Mouse (Mus musculus): ENCODE results near the gene Exoc6b. TPM values are rescaled to one million over a fixed set of nuclear protein-coding genes. Genes with fewer than 3 reads are reported as not detected.

The Exoc6b gene
- polyA plus RNA-seq, 1 experiment = 41.9 TPM

GRCm38 (mm10) chr6:84628831-84629230 is 440.5 kb downstream of the Exoc6b start:
- Histone ChIP-seq H3K4me3 (ENCODE audit: low read depth, low read length) (no peak overlapping the region), H3K4me1 (ENCODE audit: control insufficient read depth, insufficient read depth, low read length) (no peaks in the 10 kb centered on the region), H3K27me3 (ENCODE audit: control insufficient read depth, insufficient read depth, low read length, poor library complexity, severe bottlenecking) (no peaks in the 10 kb centered on the region), H3K36me3 (ENCODE audit: control insufficient read depth, insufficient read depth, low read length, poor library complexity, severe bottlenecking) (no peaks in the 10 kb centered on the region), H3K27ac (ENCODE audit: insufficient read depth, low read length) (no peak overlapping the region), H3K9ac (ENCODE audit: low read depth, poor library complexity, severe bottlenecking) (no peak overlapping the region), H3K9me3 (replicated peaks; ENCODE audit: control insufficient read depth, insufficient read depth, low read length, poor library complexity, severe bottlenecking) (no peaks in the 10 kb centered on the region)
- no peak for TF ChIP-seq EP300 (IDR thresholded peaks at IDR 0.05; ENCODE audit: insufficient read depth, low read depth, low read length)
- no peak for TF ChIP-seq CTCF (IDR thresholded peaks at IDR 0.05; ENCODE audit: low read depth, low read length)
- no peak for TF ChIP-seq POLR2A (IDR thresholded peaks at IDR 0.05; ENCODE audit: insufficient read depth, low read length)

GRCm38 (mm10) chr6:84626398-84626797 is 442.9 kb downstream of the Exoc6b start:
- H3K4me3 ChIP-seq (ENCODE audit: low read depth, low read length) = no peak overlapping the region
- H3K9me3 ChIP-seq (replicated peaks; ENCODE audit: control insufficient read depth, insufficient read depth, low read length, poor library complexity, severe bottlenecking) = no peaks in the 10 kb centered on the region
- no peak overlapping the region for H3K9ac ChIP-seq (ENCODE audit: low read depth, poor library complexity, severe bottlenecking)
- H3K36me3 ChIP-seq (ENCODE audit: control insufficient read depth, insufficient read depth, low read length, poor library complexity, severe bottlenecking) = no peaks in the 10 kb centered on the region
- H3K27me3 ChIP-seq (ENCODE audit: control insufficient read depth, insufficient read depth, low read length, poor library complexity, severe bottlenecking) = no peaks in the 10 kb centered on the region
- TF ChIP-seq EP300 (IDR thresholded peaks at IDR 0.05; ENCODE audit: insufficient read depth, low read depth, low read length) = no peak
- TF ChIP-seq CTCF (IDR thresholded peaks at IDR 0.05; ENCODE audit: low read depth, low read length) = no peak
- TF ChIP-seq POLR2A (IDR thresholded peaks at IDR 0.05; ENCODE audit: insufficient read depth, low read length) = no peak
- no peaks in the 10 kb centered on the region for H3K4me1 ChIP-seq (ENCODE audit: control insufficient read depth, insufficient read depth, low read length)
- H3K27ac ChIP-seq (ENCODE audit: insufficient read depth, low read length) = no peak overlapping the region

DNA sequence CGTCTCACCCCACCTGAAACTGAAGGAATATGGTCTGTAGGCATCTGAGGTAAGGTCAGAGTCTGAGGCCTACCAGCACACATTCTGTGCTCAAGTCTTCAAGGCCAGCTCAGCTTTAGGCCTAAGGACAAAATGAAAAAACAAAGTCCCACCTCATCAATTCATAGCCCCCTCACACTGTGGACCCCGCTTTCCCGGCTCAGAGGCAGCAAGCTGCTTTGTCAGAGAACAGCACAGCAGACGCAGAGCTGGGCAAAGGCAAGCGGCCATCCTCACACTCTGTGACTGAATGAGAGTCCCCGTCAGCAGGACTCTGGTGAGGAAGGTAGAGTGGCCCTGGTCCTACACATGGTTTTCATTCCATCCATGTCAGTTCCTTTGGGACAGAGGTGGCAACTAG is 450.1 kb downstream of the Exoc6b start:
- no peaks in the 10 kb centered on the region for H3K9me3 ChIP-seq (replicated peaks; ENCODE audit: control insufficient read depth, insufficient read depth, low read length, poor library complexity, severe bottlenecking)
- no peak for TF ChIP-seq EP300 (IDR thresholded peaks at IDR 0.05; ENCODE audit: insufficient read depth, low read depth, low read length)
- no peak for TF ChIP-seq CTCF (IDR thresholded peaks at IDR 0.05; ENCODE audit: low read depth, low read length)
- no peak for TF ChIP-seq POLR2A (IDR thresholded peaks at IDR 0.05; ENCODE audit: insufficient read depth, low read length)
- no peaks in the 10 kb centered on the region for H3K4me1 ChIP-seq (ENCODE audit: control insufficient read depth, insufficient read depth, low read length)
- H3K36me3 ChIP-seq (ENCODE audit: control insufficient read depth, insufficient read depth, low read length, poor library complexity, severe bottlenecking) = no peaks in the 10 kb centered on the region
- no peak overlapping the region for H3K4me3 ChIP-seq (ENCODE audit: low read depth, low read length)
- H3K27ac ChIP-seq (ENCODE audit: insufficient read depth, low read length) = no peak overlapping the region
- H3K27me3 ChIP-seq (ENCODE audit: control insufficient read depth, insufficient read depth, low read length, poor library complexity, severe bottlenecking) = no peaks in the 10 kb centered on the region
- H3K9ac ChIP-seq (ENCODE audit: low read depth, poor library complexity, severe bottlenecking) = no peak overlapping the region

DNA sequence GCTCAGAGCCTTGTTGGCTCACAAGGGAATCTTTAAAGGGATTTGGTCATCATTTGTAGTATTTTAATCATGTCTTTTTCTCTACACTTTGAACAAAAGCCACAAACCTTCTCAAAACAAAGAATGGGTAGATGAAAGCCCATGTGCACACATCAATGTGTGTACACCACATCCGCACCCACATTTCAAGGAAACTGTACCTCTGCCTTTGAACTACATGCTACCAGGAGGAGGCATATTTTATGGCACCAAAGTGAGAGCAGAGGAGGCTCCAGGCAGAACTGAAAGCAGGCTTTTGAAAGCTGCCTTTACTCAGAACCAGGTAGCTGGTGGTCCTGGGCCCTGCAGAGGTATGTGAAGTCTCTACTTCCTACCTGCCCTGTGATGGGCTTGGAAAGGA is 452.3 kb downstream of the Exoc6b start:
- H3K9ac ChIP-seq (ENCODE audit: low read depth, poor library complexity, severe bottlenecking) = no peak overlapping the region
- H3K4me3 ChIP-seq (ENCODE audit: low read depth, low read length) = no peak overlapping the region
- no peaks in the 10 kb centered on the region for H3K27me3 ChIP-seq (ENCODE audit: control insufficient read depth, insufficient read depth, low read length, poor library complexity, severe bottlenecking)
- H3K36me3 ChIP-seq (ENCODE audit: control insufficient read depth, insufficient read depth, low read length, poor library complexity, severe bottlenecking) = no peaks in the 10 kb centered on the region
- no peaks in the 10 kb centered on the region for H3K9me3 ChIP-seq (replicated peaks; ENCODE audit: control insufficient read depth, insufficient read depth, low read length, poor library complexity, severe bottlenecking)
- TF ChIP-seq POLR2A (IDR thresholded peaks at IDR 0.05; ENCODE audit: insufficient read depth, low read length) (no peak), EP300 (IDR thresholded peaks at IDR 0.05; ENCODE audit: insufficient read depth, low read depth, low read length) (no peak), CTCF (IDR thresholded peaks at IDR 0.05; ENCODE audit: low read depth, low read length) (no peak)
- no peak overlapping the region for H3K27ac ChIP-seq (ENCODE audit: insufficient read depth, low read length)
- H3K4me1 ChIP-seq (ENCODE audit: control insufficient read depth, insufficient read depth, low read length) = no peaks in the 10 kb centered on the region

GRCm38 (mm10) chr6:84616586-84616985 is 452.7 kb downstream of the Exoc6b start:
- H3K27ac ChIP-seq (ENCODE audit: insufficient read depth, low read length) = no peak overlapping the region

DNA sequence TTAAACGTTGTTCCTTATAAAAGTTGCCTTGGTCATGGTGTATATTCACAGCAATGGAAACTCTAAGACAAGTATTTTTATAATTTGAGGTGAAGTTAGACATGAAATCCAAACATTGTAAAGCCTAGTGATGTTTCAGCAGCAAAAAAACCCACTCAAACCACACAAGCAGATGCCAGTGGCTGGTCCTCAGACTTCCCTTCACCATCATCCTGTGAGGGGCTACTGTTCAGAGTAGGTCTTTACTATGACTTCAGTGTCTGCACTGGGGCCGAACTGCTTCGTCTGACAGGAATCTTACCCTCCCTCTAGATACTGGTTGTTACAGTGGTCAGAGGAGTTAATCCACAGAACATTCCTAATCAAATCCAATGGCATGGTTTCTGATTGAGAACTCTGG is 455.8 kb downstream of the Exoc6b start:
- no peak overlapping the region for H3K4me3 ChIP-seq (ENCODE audit: low read depth, low read length)
- H3K9me3 ChIP-seq (replicated peaks; ENCODE audit: control insufficient read depth, insufficient read depth, low read length, poor library complexity, severe bottlenecking) = no peaks in the 10 kb centered on the region
- H3K36me3 ChIP-seq (ENCODE audit: control insufficient read depth, insufficient read depth, low read length, poor library complexity, severe bottlenecking) = no peaks in the 10 kb centered on the region
- H3K4me1 ChIP-seq (ENCODE audit: control insufficient read depth, insufficient read depth, low read length) = no peaks in the 10 kb centered on the region
- H3K9ac ChIP-seq (ENCODE audit: low read depth, poor library complexity, severe bottlenecking) = no peak overlapping the region
- TF ChIP-seq EP300 (IDR thresholded peaks at IDR 0.05; ENCODE audit: insufficient read depth, low read depth, low read length) (no peak), POLR2A (IDR thresholded peaks at IDR 0.05; ENCODE audit: insufficient read depth, low read length) (no peak), CTCF (IDR thresholded peaks at IDR 0.05; ENCODE audit: low read depth, low read length) (no peak)
- no peak overlapping the region for H3K27ac ChIP-seq (ENCODE audit: insufficient read depth, low read length)
- H3K27me3 ChIP-seq (ENCODE audit: control insufficient read depth, insufficient read depth, low read length, poor library complexity, severe bottlenecking) = no peaks in the 10 kb centered on the region

More at GRCm38 (mm10) chr6:84616586-84616985, 452.7 kb downstream of the Exoc6b start:
- Histone ChIP-seq H3K4me3 (ENCODE audit: low read depth, low read length) (no peak overlapping the region), H3K9ac (ENCODE audit: low read depth, poor library complexity, severe bottlenecking) (no peak overlapping the region), H3K9me3 (replicated peaks; ENCODE audit: control insufficient read depth, insufficient read depth, low read length, poor library complexity, severe bottlenecking) (no peaks in the 10 kb centered on the region), H3K36me3 (ENCODE audit: control insufficient read depth, insufficient read depth, low read length, poor library complexity, severe bottlenecking) (no peaks in the 10 kb centered on the region), H3K27me3 (ENCODE audit: control insufficient read depth, insufficient read depth, low read length, poor library complexity, severe bottlenecking) (no peaks in the 10 kb centered on the region), H3K4me1 (ENCODE audit: control insufficient read depth, insufficient read depth, low read length) (no peaks in the 10 kb centered on the region)
- TF ChIP-seq CTCF (IDR thresholded peaks at IDR 0.05; ENCODE audit: low read depth, low read length) (no peak), EP300 (IDR thresholded peaks at IDR 0.05; ENCODE audit: insufficient read depth, low read depth, low read length) (no peak), POLR2A (IDR thresholded peaks at IDR 0.05; ENCODE audit: insufficient read depth, low read length) (no peak)
